Mouse (Mus musculus) neutrophil, adult 83 days (primary cell): ENCODE data around the gene Klf4. TPM values are rescaled to one million over a fixed set of nuclear protein-coding genes. Genes with fewer than 3 reads are reported as not detected.

Experiments used
- total RNA-seq, 2 experiments: library from RNA; stranded (reverse); gene quantifications; one replicate each; pipeline ENCODE4 v1.2.4; 2023

Gene Klf4
- 100 to 1,000 TPM; 310 to 428 TPM for total RNA-seq

GRCm38 (mm10) chr4:55532407-55533195, at the start of gene Klf4:
TSS of gene Klf4 (minus strand) at chr4:55532466.

Other genes with a start within 250 kb of the Klf4 start
- 10 to 100 TPM; 59.7 to 62.2 TPM for gene Rad23b, start 182.4 kb downstream of the Klf4 start, total RNA-seq